Mouse (Mus musculus): ENCODE measurements at regions not wholly inside any gene's neighbourhood (a gene's known extent, or its start where the extent isn't known, plus 50 kb on each side); places are given as distances from the start of the nearest gene placed in this dataset.

- no peak for TF ChIP-seq POLR2A (IDR thresholded peaks at IDR 0.05; ENCODE audit: borderline replicate concordance, insufficient read depth, low read length)
- TF ChIP-seq CTCF (IDR thresholded peaks at IDR 0.05; ENCODE audit: borderline replicate concordance, insufficient read depth, low read depth, low read length) = no peak
Measured at GRCm38 (mm10) chr2:30690307-30690706, 95.5 kb downstream of the Cstad start.
